ENCODE assay signal across 9 mouse cellular contexts in the genomic region with DNA sequence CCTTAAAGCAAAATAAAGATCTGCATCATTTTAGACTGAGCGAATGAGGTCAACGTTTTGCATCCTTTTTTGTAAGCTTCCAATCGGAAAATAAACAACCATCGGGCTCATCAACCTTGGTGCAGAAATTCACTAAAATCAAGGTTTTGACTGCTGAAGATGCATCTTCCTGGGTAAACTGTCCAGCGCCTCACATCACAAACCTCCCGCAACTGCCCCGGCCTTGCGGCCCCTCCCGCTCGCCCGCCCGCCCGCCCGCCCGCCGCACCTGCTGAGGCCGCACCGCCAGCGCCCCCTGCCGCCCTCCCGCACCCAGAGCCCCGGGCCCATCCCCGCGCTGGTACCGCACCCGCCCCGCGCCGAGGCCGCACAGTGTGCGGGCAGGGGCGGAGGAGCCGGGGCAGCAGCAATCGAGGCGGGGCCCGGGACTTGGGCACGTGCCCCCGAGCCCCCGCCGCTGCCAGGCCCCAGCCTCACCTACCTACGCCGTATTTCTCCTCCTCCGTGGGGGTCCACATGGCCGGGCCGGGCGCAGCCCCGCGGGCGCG. TPM values are rescaled to one million over a fixed set of nuclear protein-coding genes. Genes with fewer than 3 reads are reported as not detected.
DNase-seq lines count a peak whose midpoint lies in the region; ATAC-seq and TF ChIP-seq lines count a peak whose summit lies in the region.
"Had no signal": no experiment of that assay in that cellular context is flagged by ENCODE, and none has a peak within 500 bp of the region (broad histone marks: within the 10 kb centered on the region; RNA-seq: fewer than 3 reads in every experiment).

No protein-coding gene starts in this region.

- no peak for DNase-seq in heart, embryonic 10.5 days (ENCODE audit: low spot score)
- no peak for DNase-seq in heart, postnatal 25 days (ENCODE audit: low spot score)
- peak; percentile 54 for DNase-seq in Muller cell, postnatal 12 days (ENCODE audit: inconsistent ontology term)
- peak; percentile 82 to 90 for DNase-seq in cerebellum, postnatal 36 days
- peak; percentile 21 to 28 for DNase-seq in heart, postnatal 14 days
- DNase-seq in limb, embryonic 14.5 days (ENCODE audit: low spot score): no peak
- no peak for DNase-seq in spleen, postnatal 4 days (ENCODE audit: low spot score in 2 of 2)

- H3K4me2 ChIP-seq in limb, embryonic 14.5 days (replicated peaks; ENCODE audit: low read depth, low read length, severe bottlenecking): peak overlapping the region; percentile 97
- H3K4me2 ChIP-seq in neural tube, embryonic 15.5 days: peak overlapping the region; percentile 81

- no peaks in the 10 kb centered on the region for H3K9me3 ChIP-seq in heart, embryonic 10.5 days
- no peaks in the 10 kb centered on the region for H3K9me3 ChIP-seq in limb, embryonic 14.5 days (ENCODE audit: control insufficient read depth, low read length)
- no peaks in the 10 kb centered on the region for H3K9me3 ChIP-seq in neural tube, embryonic 15.5 days (replicated peaks)

- H3K27ac ChIP-seq in heart, embryonic 10.5 days: peak overlapping the region; percentile 52; the same call in 1 of the 2 replicates
- no peak overlapping the region for H3K27ac ChIP-seq in limb, embryonic 14.5 days (replicated peaks; ENCODE audit: low read depth, low read length)
- peak overlapping the region; percentile 96 for H3K27ac ChIP-seq in neural tube, embryonic 15.5 days (replicated peaks)

- ATAC-seq in limb, embryonic 14.5 days (ENCODE audit: low FRiP score, low read depth): 0 out of 2 replicates have a peak, but pooled peaks have one; percentile 3
- peak; percentile 91 for ATAC-seq in neural tube, embryonic 15.5 days (ENCODE audit: low FRiP score)

- H3K9ac ChIP-seq in limb, embryonic 14.5 days (ENCODE audit: low read depth, low read length, severe bottlenecking): peak overlapping the region; percentile 46
- peak overlapping the region; percentile 98 for H3K9ac ChIP-seq in neural tube, embryonic 15.5 days (replicated peaks)

- peaks cover 85% of the 10 kb centered on the region for H3K27me3 ChIP-seq in heart, embryonic 10.5 days (ENCODE audit: insufficient read depth, poor library complexity, severe bottlenecking)
- H3K27me3 ChIP-seq in limb, embryonic 14.5 days (ENCODE audit: control insufficient read depth, insufficient read depth, low read length): peaks cover 70% of the 10 kb centered on the region
- peaks cover 24% of the 10 kb centered on the region for H3K27me3 ChIP-seq in neural tube, embryonic 15.5 days (replicated peaks)

- H3K4me1 ChIP-seq in heart, embryonic 10.5 days: peaks cover 12% of the 10 kb centered on the region
- H3K4me1 ChIP-seq in limb, embryonic 14.5 days (ENCODE audit: control insufficient read depth, insufficient read depth, low read length): no peaks in the 10 kb centered on the region
- peaks cover 15% of the 10 kb centered on the region for H3K4me1 ChIP-seq in neural tube, embryonic 15.5 days

- no peak for TF ChIP-seq POLR2A in limb, embryonic 14.5 days (IDR thresholded peaks at IDR 0.05; ENCODE audit: borderline replicate concordance, extremely low read depth, insufficient read depth, insufficient read length)

- intact Hi-C loops in heart, postnatal 25 days (cut with DNase I): no loop called here
- intact Hi-C loops in heart, postnatal 14 days (cut with DNase I): no loop called here

- 3% methylated on average over 24 of the region's 50 CpGs for WGBS in heart, embryonic 10.5 days
- WGBS in limb, embryonic 14.5 days: 3% methylated on average over 22 of the region's 50 CpGs
- WGBS in neural tube, embryonic 15.5 days: 1% methylated on average over 37 of the region's 50 CpGs

- H3K4me3 ChIP-seq in heart, embryonic 10.5 days: peak overlapping the region; percentile 75
- H3K4me3 ChIP-seq in limb, embryonic 14.5 days (replicated peaks; ENCODE audit: low read length): peak overlapping the region; percentile 56
- peak overlapping the region; percentile 94 for H3K4me3 ChIP-seq in neural tube, embryonic 15.5 days (replicated peaks)

- no peaks in the 10 kb centered on the region for H3K36me3 ChIP-seq in heart, embryonic 10.5 days
- H3K36me3 ChIP-seq in limb, embryonic 14.5 days (ENCODE audit: control insufficient read depth, insufficient read depth, low read length): no peaks in the 10 kb centered on the region
- H3K36me3 ChIP-seq in neural tube, embryonic 15.5 days: no peaks in the 10 kb centered on the region
- H3K36me3 ChIP-seq: G1E had no signal

RNA-seq across cellular contexts. Expression of gene Dock3, which starts 0.6 kb away (rescaled TPM):
- polyA plus RNA-seq in heart, embryonic 10.5 days (2016; fragmentation: Nextera tagmentation; extraction: Ambion mirVana): 0.22 and 0.57 TPM in 2 replicates
- 1 to 10 TPM; 2.7 to 3.5 TPM for total RNA-seq in heart, postnatal 25 days (2021)
- 1 to 10 TPM in 1 of 2 experiments, under 1 TPM in 1; 0.63 to 1.6 TPM for total RNA-seq in heart, postnatal 14 days (2021)
- 1.0 and 1.3 TPM in 2 replicates for polyA plus RNA-seq in limb, embryonic 14.5 days (2012; rRNA removed)
- 0.55 and 1.2 TPM in 2 replicates for polyA plus RNA-seq in limb, embryonic 14.5 days (2014; fragmentation: Nextera tagmentation; extraction: Ambion mirVana)
- 18.6 and 26.7 TPM in 2 replicates for polyA plus RNA-seq in neural tube, embryonic 15.5 days (2015; fragmentation: Nextera tagmentation; extraction: Ambion mirVana)
- polyA plus RNA-seq: G1E had no signal

RNA-seq across cellular contexts. Expression of gene Mapkapk3, which starts 58.6 kb away (rescaled TPM):
- polyA plus RNA-seq in heart, embryonic 10.5 days (2016; fragmentation: Nextera tagmentation; extraction: Ambion mirVana): 7.1 and 10.1 TPM in 2 replicates
- 10 to 100 TPM; 28.3 to 30.9 TPM for total RNA-seq in heart, postnatal 25 days (2021)
- 10 to 100 TPM; 29.5 to 31.4 TPM for total RNA-seq in heart, postnatal 14 days (2021)
- 8.3 and 9.7 TPM in 2 replicates for polyA plus RNA-seq in limb, embryonic 14.5 days (2012; rRNA removed)
- 12.7 and 15.2 TPM in 2 replicates for polyA plus RNA-seq in limb, embryonic 14.5 days (2014; fragmentation: Nextera tagmentation; extraction: Ambion mirVana)
- 2.2 and 9.4 TPM in 2 replicates for polyA plus RNA-seq in neural tube, embryonic 15.5 days (2015; fragmentation: Nextera tagmentation; extraction: Ambion mirVana)

Comparison
In these comparisons a context has a peak if more than half of its experiments do, and no peak if none do; other contexts are left out.
1. DNase-seq: peak in Muller cell, postnatal 12 days (single experiment), cerebellum, postnatal 36 days (2 of 2) and heart, postnatal 14 days (2 of 2); none in heart, embryonic 10.5 days (single experiment), heart, postnatal 25 days (single experiment), limb, embryonic 14.5 days (single experiment) and spleen, postnatal 4 days (0 of 2).
2. Peak in every context shown above with its lines, with median percentiles within 50 percentile points of each other: H3K4me3 ChIP-seq.